In the genomic region with DNA sequence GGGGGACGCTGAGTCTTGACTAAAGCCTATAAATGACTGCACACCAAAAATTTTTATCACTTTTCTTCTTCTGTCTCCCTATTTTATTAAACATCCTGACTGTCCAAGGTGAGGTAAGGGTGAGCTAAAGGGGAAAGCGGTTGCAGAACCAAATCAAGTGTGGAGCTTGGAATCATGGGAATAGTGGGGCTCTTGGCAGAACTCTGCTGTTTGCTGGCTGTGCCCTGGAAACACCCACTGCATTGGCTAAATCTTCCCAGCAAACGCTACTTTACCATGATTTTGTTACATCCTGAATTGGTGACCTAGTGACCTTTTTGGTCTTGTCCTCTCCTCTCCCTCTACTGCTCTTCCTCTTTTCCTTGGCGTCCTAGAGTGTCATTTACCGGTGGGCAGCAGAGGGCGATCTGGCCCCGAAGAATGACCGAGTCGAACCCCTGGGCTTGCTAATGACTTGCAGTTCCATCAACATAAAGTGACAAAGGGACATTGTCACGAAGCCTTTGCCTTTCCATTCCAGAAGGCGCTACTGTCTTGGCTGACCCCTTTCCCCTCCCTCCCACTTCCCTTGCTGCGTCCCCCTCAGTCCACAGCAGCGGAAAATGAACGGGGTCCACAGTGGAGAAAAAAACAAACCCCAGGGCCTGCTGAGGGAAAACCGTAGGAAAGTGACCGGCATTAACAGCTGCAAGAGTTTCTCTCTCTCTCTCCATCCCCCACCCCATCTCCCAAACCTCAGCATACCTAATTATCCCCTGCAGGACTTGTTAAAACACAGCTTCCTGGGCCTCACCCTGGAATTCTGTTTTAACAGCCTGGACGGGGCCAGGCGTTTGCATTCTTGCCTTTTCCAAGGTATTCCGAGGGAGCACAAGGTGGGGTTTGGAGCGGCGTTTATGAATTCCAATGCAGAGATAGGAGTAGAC, we compare ENCODE assay signal across 8 mouse cellular contexts. TPM values are rescaled to one million over a fixed set of nuclear protein-coding genes. Genes with fewer than 3 reads are reported as not detected.
A peak's percentile ranks its signal among the peaks of the same experiment; 100 is the strongest.
DNase-seq lines count a peak whose midpoint lies in the region; ATAC-seq lines count a peak whose summit lies in the region.

No protein-coding gene starts in this region.

- no peaks in the 10 kb centered on the region for H3K27me3 ChIP-seq in forebrain, embryonic 11.5 days (ENCODE audit: control insufficient read depth, insufficient read depth, low read length)
- no peaks in the 10 kb centered on the region for H3K27me3 ChIP-seq in heart, embryonic 15.5 days
- H3K27me3 ChIP-seq in liver, embryonic 15.5 days = no peaks in the 10 kb centered on the region
- no peaks in the 10 kb centered on the region for H3K27me3 ChIP-seq in neural tube, embryonic 15.5 days (replicated peaks)

- peak; percentile 70 for ATAC-seq in forebrain, embryonic 11.5 days (replicated peaks; ENCODE audit: low FRiP score)
- peak; percentile 58 for ATAC-seq in heart, embryonic 15.5 days (replicated peaks; ENCODE audit: insufficient number of reproducible peaks, insufficient read depth, low FRiP score, low read depth)
- ATAC-seq in liver, embryonic 15.5 days (ENCODE audit: insufficient read depth) = peak; percentile 47; the same call in 1 of the 2 replicates
- peak; percentile 83 for ATAC-seq in neural tube, embryonic 15.5 days (ENCODE audit: low FRiP score)

- no peaks in the 10 kb centered on the region for H3K9me3 ChIP-seq in forebrain, embryonic 11.5 days (ENCODE audit: control insufficient read depth, low read length)
- H3K9me3 ChIP-seq in heart, embryonic 15.5 days (replicated peaks) = no peaks in the 10 kb centered on the region
- no peaks in the 10 kb centered on the region for H3K9me3 ChIP-seq in liver, embryonic 15.5 days (replicated peaks)
- H3K9me3 ChIP-seq in neural tube, embryonic 15.5 days (replicated peaks) = no peaks in the 10 kb centered on the region

- H3K4me2 ChIP-seq in forebrain, embryonic 11.5 days (ENCODE audit: low read depth, low read length, severe bottlenecking) = peak overlapping the region; percentile 58
- peak overlapping the region; percentile 67 for H3K4me2 ChIP-seq in heart, embryonic 15.5 days
- peak overlapping the region; percentile 54 for H3K4me2 ChIP-seq in liver, embryonic 15.5 days
- H3K4me2 ChIP-seq in neural tube, embryonic 15.5 days = peak overlapping the region; percentile 55

- H3K4me3 ChIP-seq in forebrain, embryonic 11.5 days (ENCODE audit: low read depth, low read length) = peak overlapping the region; percentile 20
- peak overlapping the region; percentile 39 for H3K4me3 ChIP-seq in heart, embryonic 15.5 days
- H3K4me3 ChIP-seq in liver, embryonic 15.5 days (replicated peaks) = 0 out of 2 replicates have a peak overlapping the region, but pooled peaks have one; percentile 8
- peak overlapping the region; percentile 25 for H3K4me3 ChIP-seq in neural tube, embryonic 15.5 days (replicated peaks)

- H3K4me1 ChIP-seq in forebrain, embryonic 11.5 days (replicated peaks; ENCODE audit: control insufficient read depth, insufficient read depth, low read length) = no peaks in the 10 kb centered on the region; the same call in 1 of the 2 replicates
- H3K4me1 ChIP-seq in heart, embryonic 15.5 days (replicated peaks) = peaks cover 14% of the 10 kb centered on the region
- no peaks in the 10 kb centered on the region; the same call in 1 of the 2 replicates for H3K4me1 ChIP-seq in liver, embryonic 15.5 days (replicated peaks)
- peaks cover 16% of the 10 kb centered on the region for H3K4me1 ChIP-seq in neural tube, embryonic 15.5 days

- 7% methylated on average over 21 of the region's 21 CpGs for WGBS in forebrain, embryonic 11.5 days
- WGBS in heart, embryonic 15.5 days = 10% methylated on average over 21 of the region's 21 CpGs
- WGBS in liver, embryonic 15.5 days (ENCODE audit: insufficient replicate concordance) = 20% methylated on average over 21 of the region's 21 CpGs
- 5% methylated on average over 21 of the region's 21 CpGs for WGBS in neural tube, embryonic 15.5 days

- no peaks in the 10 kb centered on the region for H3K36me3 ChIP-seq in forebrain, embryonic 11.5 days (ENCODE audit: control insufficient read depth, insufficient read depth, low read length)
- H3K36me3 ChIP-seq in heart, embryonic 15.5 days = no peaks in the 10 kb centered on the region
- no peaks in the 10 kb centered on the region for H3K36me3 ChIP-seq in liver, embryonic 15.5 days (replicated peaks)
- H3K36me3 ChIP-seq in neural tube, embryonic 15.5 days = no peaks in the 10 kb centered on the region

- DNase-seq in CD4-positive helper T cell, adult 2 months (ENCODE audit: low read depth, low spot score) = peak; percentile 10
- DNase-seq in c-Kit-positive CD71-negative TER-119-negative erythroid progenitor cells, embryonic 14.5 days (ENCODE audit: low read depth) = peak; percentile 56
- peak; percentile 77 for DNase-seq in forebrain, embryonic 11.5 days (ENCODE audit: low spot score)
- DNase-seq in kidney, postnatal 36 days = peak; percentile 60 to 75
- peak; percentile 85 for DNase-seq in testis, postnatal 10 days (ENCODE audit: low spot score)

- peak overlapping the region; percentile 9; the same call in 1 of the 2 replicates for H3K27ac ChIP-seq in forebrain, embryonic 11.5 days (ENCODE audit: low read depth, low read length)
- peak overlapping the region; percentile 67 for H3K27ac ChIP-seq in heart, embryonic 15.5 days
- no peak overlapping the region for H3K27ac ChIP-seq in liver, embryonic 15.5 days (replicated peaks)
- H3K27ac ChIP-seq in neural tube, embryonic 15.5 days (replicated peaks) = 0 out of 2 replicates have a peak overlapping the region, but pooled peaks have one; percentile 37

- peak overlapping the region; percentile 43 for H3K9ac ChIP-seq in forebrain, embryonic 11.5 days (ENCODE audit: low read length)
- peak overlapping the region; percentile 28 for H3K9ac ChIP-seq in heart, embryonic 15.5 days
- no peak overlapping the region for H3K9ac ChIP-seq in liver, embryonic 15.5 days
- H3K9ac ChIP-seq in neural tube, embryonic 15.5 days (replicated peaks) = no peak overlapping the region

RNA-seq across cellular contexts. Expression of a gene that starts 29.7 kb away (rescaled TPM):
- polyA plus RNA-seq in forebrain, embryonic 11.5 days (2014; fragmentation: Nextera tagmentation; extraction: Ambion mirVana) = 23.3 and 23.5 TPM in 2 replicates
- polyA plus RNA-seq in heart, embryonic 15.5 days (2015; fragmentation: Nextera tagmentation; extraction: Ambion mirVana) = 11.0 and 12.5 TPM in 2 replicates
- polyA plus RNA-seq in liver, embryonic 15.5 days (2015; fragmentation: Nextera tagmentation; extraction: Ambion mirVana) = 3.2 and 3.7 TPM in 2 replicates
- polyA plus RNA-seq in neural tube, embryonic 15.5 days (2015; fragmentation: Nextera tagmentation; extraction: Ambion mirVana) = 24.7 and 24.8 TPM in 2 replicates

Comparison
In these comparisons a context has a peak if more than half of its experiments do, and no peak if none do; other contexts are left out.
1. DNase-seq: peak in every context shown above with its lines; median percentile 85 in testis, postnatal 10 days; 77 in forebrain, embryonic 11.5 days; 68 in kidney, postnatal 36 days; 56 in c-Kit-positive CD71-negative TER-119-negative erythroid progenitor cells, embryonic 14.5 days; 10 in CD4-positive helper T cell, adult 2 months.
2. H3K9ac ChIP-seq: peak in forebrain, embryonic 11.5 days (single experiment) and heart, embryonic 15.5 days (single experiment); none in liver, embryonic 15.5 days (single experiment) and neural tube, embryonic 15.5 days (single experiment).
3. Peak in every context shown above with its lines, with median percentiles within 50 percentile points of each other: ATAC-seq, H3K4me2 ChIP-seq and H3K4me3 ChIP-seq.